Mouse (Mus musculus): ENCODE data around the gene Pip4k2c. TPM values are rescaled to one million over a fixed set of nuclear protein-coding genes. Genes with fewer than 3 reads are reported as not detected.
A peak's percentile ranks its signal among the peaks of the same experiment; 100 is the strongest.

Gene Pip4k2c
- polyA plus RNA-seq, 1 experiment from 2014 or later, result 30.8 TPM

- Histone ChIP-seq H3K27me3 (ENCODE audit: control insufficient read depth, insufficient read depth, low read depth, low read length) (no peaks in the 10 kb centered on the region), H3K9me3 (ENCODE audit: control insufficient read depth, low read length) (no peaks in the 10 kb centered on the region), H3K27ac (ENCODE audit: low read length) (no peak overlapping the region), H3K36me3 (ENCODE audit: control insufficient read depth, insufficient read depth, low read length) (0 out of 2 replicates have a peak, but pooled peaks cover 5% of the 10 kb centered on the region), H3K4me1 (replicated peaks; ENCODE audit: control insufficient read depth, insufficient read depth, low read length) (peaks cover 4% of the 10 kb centered on the region), H3K4me3 (ENCODE audit: low read length) (no peak overlapping the region), H3K4me2 (ENCODE audit: low read depth, low read length) (no peak overlapping the region), H3K9ac (ENCODE audit: low read length) (no peak overlapping the region)
- no peak for ATAC-seq (ENCODE audit: low read depth)
- 79% methylated on average over 11 of the region's 11 CpGs for WGBS
Measured at GRCm38 (mm10) chr10:127199474-127199873, 11.9 kb downstream of the Pip4k2c start.

DNA sequence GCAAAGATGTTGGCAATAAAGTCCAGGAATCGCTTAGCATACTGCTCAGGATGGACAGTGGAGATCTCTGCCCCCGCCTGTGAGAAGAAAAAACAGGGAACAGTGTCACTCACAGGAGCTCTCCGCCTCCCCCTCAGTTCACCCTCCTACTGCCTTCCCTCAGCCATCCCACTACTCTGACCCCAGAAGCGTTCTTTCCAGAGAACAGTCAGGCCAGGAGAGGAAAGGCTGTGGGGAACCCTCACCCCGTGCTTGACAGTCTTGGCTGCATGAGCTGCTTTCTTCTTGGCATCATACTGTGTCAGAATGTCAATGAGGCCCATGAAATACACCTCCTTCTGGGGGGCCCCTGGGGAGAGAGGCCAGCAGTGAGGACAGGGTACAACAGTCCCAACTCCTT, 12.3 kb downstream of the Pip4k2c start:
- H3K36me3 ChIP-seq (ENCODE audit: control insufficient read depth, insufficient read depth, low read length), result 0 out of 2 replicates have a peak, but pooled peaks cover 5% of the 10 kb centered on the region
- H3K4me2 ChIP-seq (ENCODE audit: low read depth, low read length), result no peak overlapping the region
- H3K27ac ChIP-seq (ENCODE audit: low read length), result no peak overlapping the region
- no peak overlapping the region for H3K9ac ChIP-seq (ENCODE audit: low read length)
- no peaks in the 10 kb centered on the region for H3K9me3 ChIP-seq (ENCODE audit: control insufficient read depth, low read length)
- no peak for ATAC-seq (ENCODE audit: low read depth)
- H3K4me3 ChIP-seq (ENCODE audit: low read length), result no peak overlapping the region
- peaks cover 8% of the 10 kb centered on the region for H3K4me1 ChIP-seq (replicated peaks; ENCODE audit: control insufficient read depth, insufficient read depth, low read length)
- 73% methylated on average over 5 of the region's 5 CpGs for WGBS
- no peaks in the 10 kb centered on the region for H3K27me3 ChIP-seq (ENCODE audit: control insufficient read depth, insufficient read depth, low read depth, low read length)

DNA sequence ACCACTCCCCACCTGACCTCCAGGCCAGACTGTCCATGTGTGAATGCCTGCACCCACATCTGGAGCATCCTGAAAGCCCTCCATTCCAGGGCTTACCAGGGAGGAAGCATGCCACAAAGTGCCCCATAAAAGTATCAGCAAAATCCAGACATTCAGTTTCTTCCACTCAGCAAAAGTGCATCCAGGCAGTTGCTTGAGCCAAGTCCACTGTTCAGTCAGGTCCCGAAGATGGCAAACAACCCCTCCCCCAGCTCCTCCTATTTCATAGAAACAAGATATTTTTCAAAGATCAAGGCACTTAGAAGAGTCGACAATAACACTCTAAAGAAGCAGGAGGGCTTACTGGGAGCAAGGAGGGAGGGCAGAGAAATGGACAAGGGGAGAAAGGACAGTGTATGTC, 12.9 kb downstream of the Pip4k2c start:
- Histone ChIP-seq H3K4me2 (ENCODE audit: low read depth, low read length) (no peak overlapping the region), H3K36me3 (ENCODE audit: control insufficient read depth, insufficient read depth, low read length) (0 out of 2 replicates have a peak, but pooled peaks cover 5% of the 10 kb centered on the region), H3K9me3 (ENCODE audit: control insufficient read depth, low read length) (no peaks in the 10 kb centered on the region), H3K9ac (ENCODE audit: low read length) (no peak overlapping the region), H3K4me3 (ENCODE audit: low read length) (no peak overlapping the region), H3K27me3 (ENCODE audit: control insufficient read depth, insufficient read depth, low read depth, low read length) (no peaks in the 10 kb centered on the region), H3K27ac (ENCODE audit: low read length) (no peak overlapping the region), H3K4me1 (replicated peaks; ENCODE audit: control insufficient read depth, insufficient read depth, low read length) (peaks cover 8% of the 10 kb centered on the region)
- ATAC-seq (ENCODE audit: low read depth), result no peak
- 32% methylated on average over 2 of the region's 2 CpGs for WGBS

DNA sequence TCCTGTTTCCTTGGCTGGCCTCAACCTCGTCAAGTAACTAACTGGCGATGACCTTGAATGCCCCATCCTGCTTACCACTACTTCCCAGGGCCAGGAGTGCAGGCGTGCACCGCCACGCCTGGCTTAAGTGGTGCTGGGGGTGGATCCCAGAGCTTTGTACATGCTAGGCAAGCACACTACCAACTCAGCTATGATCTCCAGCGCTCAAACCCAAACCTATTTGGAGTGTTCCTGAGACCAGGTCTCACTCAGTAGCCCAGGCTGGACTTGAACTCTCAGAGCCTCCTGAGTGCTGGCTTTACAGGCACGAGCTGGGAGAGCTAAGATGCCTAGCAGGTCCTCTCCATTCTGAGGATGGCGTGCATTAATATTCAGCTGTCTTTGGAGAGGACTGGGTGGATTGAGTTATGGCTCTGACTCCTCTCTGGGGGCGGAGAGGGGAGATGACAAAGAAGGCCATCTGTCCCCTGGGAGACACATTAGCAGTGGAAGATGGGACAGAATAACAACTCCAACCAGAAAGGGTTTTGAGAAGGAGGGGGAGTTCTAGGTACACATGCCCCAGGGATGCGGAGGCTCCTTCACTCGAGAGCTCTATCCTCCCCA, 13.8 kb downstream of the Pip4k2c start:
- WGBS, result 82% methylated on average over 11 of the region's 11 CpGs
- no peak for ATAC-seq (ENCODE audit: low read depth)
- Histone ChIP-seq H3K36me3 (ENCODE audit: control insufficient read depth, insufficient read depth, low read length) (0 out of 2 replicates have a peak, but pooled peaks cover 5% of the 10 kb centered on the region), H3K27me3 (ENCODE audit: control insufficient read depth, insufficient read depth, low read depth, low read length) (no peaks in the 10 kb centered on the region), H3K9ac (ENCODE audit: low read length) (no peak overlapping the region), H3K4me1 (replicated peaks; ENCODE audit: control insufficient read depth, insufficient read depth, low read length) (peaks cover 8% of the 10 kb centered on the region), H3K9me3 (ENCODE audit: control insufficient read depth, low read length) (no peaks in the 10 kb centered on the region), H3K4me3 (ENCODE audit: low read length) (no peak overlapping the region), H3K4me2 (ENCODE audit: low read depth, low read length) (no peak overlapping the region), H3K27ac (ENCODE audit: low read length) (no peak overlapping the region)

- Histone ChIP-seq H3K27ac (ENCODE audit: low read length) (no peak overlapping the region; the same call in 1 of the 2 replicates), H3K36me3 (ENCODE audit: control insufficient read depth, insufficient read depth, low read length) (0 out of 2 replicates have a peak, but pooled peaks cover 7% of the 10 kb centered on the region), H3K9ac (ENCODE audit: low read length) (no peak overlapping the region), H3K4me1 (replicated peaks; ENCODE audit: control insufficient read depth, insufficient read depth, low read length) (peaks cover 8% of the 10 kb centered on the region), H3K4me3 (ENCODE audit: low read length) (no peak overlapping the region), H3K27me3 (ENCODE audit: control insufficient read depth, insufficient read depth, low read depth, low read length) (no peaks in the 10 kb centered on the region), H3K9me3 (ENCODE audit: control insufficient read depth, low read length) (no peaks in the 10 kb centered on the region), H3K4me2 (ENCODE audit: low read depth, low read length) (no peak overlapping the region)
- WGBS, result 85% methylated on average over 8 of the region's 8 CpGs
- no peak for ATAC-seq (ENCODE audit: low read depth)
Measured at GRCm38 (mm10) chr10:127197104-127197503, 14.3 kb downstream of the Pip4k2c start.

- H3K27ac ChIP-seq (ENCODE audit: low read length), result peak overlapping the region; percentile 94
- H3K36me3 ChIP-seq (ENCODE audit: control insufficient read depth, insufficient read depth, low read length), result 0 out of 2 replicates have a peak, but pooled peaks cover 6% of the 10 kb centered on the region
- no peaks in the 10 kb centered on the region for H3K27me3 ChIP-seq (ENCODE audit: control insufficient read depth, insufficient read depth, low read depth, low read length)
- ATAC-seq (ENCODE audit: low read depth), result peak; percentile 80
- H3K4me1 ChIP-seq (replicated peaks; ENCODE audit: control insufficient read depth, insufficient read depth, low read length), result peaks cover 10% of the 10 kb centered on the region
- peak overlapping the region; percentile 88 for H3K4me2 ChIP-seq (ENCODE audit: low read depth, low read length)
- WGBS, result 1% methylated on average over 5 of the region's 5 CpGs
- peak overlapping the region; percentile 89 for H3K9ac ChIP-seq (ENCODE audit: low read length)
- H3K4me3 ChIP-seq (ENCODE audit: low read length), result peak overlapping the region; percentile 83
- no peaks in the 10 kb centered on the region for H3K9me3 ChIP-seq (ENCODE audit: control insufficient read depth, low read length)
Measured at GRCm38 (mm10) chr10:127196392-127196791, 15.0 kb downstream of the Pip4k2c start.

DNA sequence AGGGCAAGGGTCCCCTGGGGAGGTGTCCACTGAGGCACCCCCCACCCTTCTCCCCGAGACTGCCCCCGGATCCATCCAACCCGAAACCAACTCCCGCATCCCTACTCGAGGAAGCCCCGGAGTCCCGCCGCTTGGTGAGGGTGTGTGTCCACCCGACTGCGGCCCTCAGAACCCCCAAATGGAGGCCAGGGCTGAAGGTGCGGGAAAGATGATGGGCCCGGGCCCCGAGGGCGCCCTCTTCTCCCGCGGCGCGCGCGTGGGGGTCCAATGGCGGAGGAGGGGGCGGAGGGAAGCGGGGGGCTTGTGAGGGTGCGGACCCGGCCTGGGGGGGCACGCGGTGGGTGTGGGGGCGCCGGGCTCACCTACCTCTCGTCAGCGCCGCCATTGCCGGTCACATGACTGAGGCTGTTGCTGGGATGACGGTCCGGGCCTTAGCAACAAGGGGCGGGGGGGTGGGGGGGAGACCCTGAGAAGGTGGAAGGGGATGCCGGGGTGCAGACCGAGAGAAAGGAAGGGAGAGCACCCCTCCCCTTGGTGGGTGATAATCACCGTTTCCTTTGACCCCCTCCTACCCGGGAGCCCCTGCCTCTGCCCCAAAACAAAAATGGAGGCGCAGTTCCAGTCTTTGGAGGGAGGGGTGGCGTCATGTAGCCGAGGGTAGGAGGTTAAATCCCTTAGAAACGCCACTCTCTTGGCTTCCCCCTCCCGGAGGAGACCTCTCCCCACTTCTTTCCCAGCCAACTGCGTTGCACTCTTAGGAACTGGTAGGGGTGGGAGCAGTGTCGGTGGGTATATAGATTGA, 15.9 kb downstream of the Pip4k2c start, which contains the start of gene Dtx3:
TSS of gene Dtx3 (minus strand) at position 401 of the 802 bp plus-strand sequence.
- Histone ChIP-seq H3K36me3 (ENCODE audit: control insufficient read depth, insufficient read depth, low read length) (0 out of 2 replicates have a peak, but pooled peaks cover 6% of the 10 kb centered on the region), H3K4me3 (ENCODE audit: low read length) (peak within 1 kb of the TSS; percentile 83), H3K4me2 (ENCODE audit: low read depth, low read length) (peak within 1 kb of the TSS; percentile 88), H3K27ac (ENCODE audit: low read length) (peak within 1 kb of the TSS; percentile 94), H3K9me3 (ENCODE audit: control insufficient read depth, low read length) (no peaks in the 10 kb centered on the region), H3K4me1 (replicated peaks; ENCODE audit: control insufficient read depth, insufficient read depth, low read length) (peaks cover 17% of the 10 kb centered on the region), H3K9ac (ENCODE audit: low read length) (peak within 1 kb of the TSS; percentile 89), H3K27me3 (ENCODE audit: control insufficient read depth, insufficient read depth, low read depth, low read length) (no peaks in the 10 kb centered on the region)
- peak; percentile 43 for ATAC-seq (ENCODE audit: low read depth)
- under 1% methylated on average over 31 of the region's 47 CpGs for WGBS

DNA sequence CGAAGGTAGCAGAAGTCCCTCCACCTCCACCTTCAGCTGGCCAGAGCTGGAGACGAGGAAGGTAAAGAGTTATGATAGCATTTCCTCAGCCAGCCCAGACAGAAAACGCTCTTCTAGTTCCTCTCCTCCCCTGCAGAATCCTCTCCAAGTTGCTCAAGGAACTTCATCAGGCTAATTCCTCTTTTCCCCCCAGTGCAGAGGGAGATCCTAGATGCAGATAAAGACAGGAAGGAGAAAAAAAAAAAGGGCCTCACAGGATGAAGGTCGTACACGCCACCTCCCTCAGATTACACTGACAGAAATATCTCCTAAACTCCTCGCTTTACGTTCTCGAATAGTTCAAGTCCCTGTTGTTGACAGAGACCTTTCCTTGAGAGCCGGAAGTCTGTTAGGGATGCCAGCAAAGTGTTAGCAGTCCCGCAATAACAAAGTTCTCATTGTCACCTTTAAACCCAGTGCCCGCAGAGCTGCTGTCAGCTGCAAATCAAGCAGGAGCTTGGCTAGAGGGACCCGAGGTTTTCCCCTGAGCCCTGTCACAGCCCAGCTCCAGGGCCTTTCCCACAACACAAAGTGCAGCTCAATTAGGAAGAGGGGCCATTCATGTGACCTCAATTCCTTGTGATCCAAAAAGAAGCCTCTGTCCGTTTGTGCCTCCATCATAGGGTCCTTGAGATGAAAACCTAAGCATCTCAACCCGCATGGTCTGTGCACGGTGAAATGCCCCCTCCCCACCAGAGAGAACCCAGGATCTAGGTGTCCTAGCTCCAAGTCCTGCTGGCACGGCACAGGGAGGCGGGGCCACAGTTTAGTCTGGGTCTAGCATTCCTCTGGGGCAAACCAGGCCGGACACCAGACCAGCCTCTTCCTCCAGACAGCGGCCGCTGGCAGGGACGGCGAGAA, 16.7 kb downstream of the Pip4k2c start:
- ATAC-seq (ENCODE audit: low read depth), result peak; percentile 53
- Histone ChIP-seq H3K9me3 (ENCODE audit: control insufficient read depth, low read length) (no peaks in the 10 kb centered on the region), H3K36me3 (ENCODE audit: control insufficient read depth, insufficient read depth, low read length) (0 out of 2 replicates have a peak, but pooled peaks cover 4% of the 10 kb centered on the region), H3K4me2 (ENCODE audit: low read depth, low read length) (peak overlapping the region; percentile 88), H3K27ac (ENCODE audit: low read length) (peak overlapping the region; percentile 94), H3K4me3 (ENCODE audit: low read length) (peak overlapping the region; percentile 83), H3K4me1 (replicated peaks; ENCODE audit: control insufficient read depth, insufficient read depth, low read length) (peaks cover 25% of the 10 kb centered on the region), H3K9ac (ENCODE audit: low read length) (peak overlapping the region; percentile 89), H3K27me3 (ENCODE audit: control insufficient read depth, insufficient read depth, low read depth, low read length) (no peaks in the 10 kb centered on the region)
- WGBS, result 5% methylated on average over 22 of the region's 22 CpGs

Measured in lung, embryonic 16.5 days (tissue).